Mouse (Mus musculus): ENCODE measurements at regions not wholly inside any gene's neighbourhood (a gene's known extent, or its start where the extent isn't known, plus 50 kb on each side); places are given as distances from the start of the nearest gene placed in this dataset.

- H3K4me3 ChIP-seq (replicated peaks; ENCODE audit: control insufficient read depth, low read depth, low read length) = no peak overlapping the region
- peaks cover 3% of the 10 kb centered on the region; the same call in 1 of the 2 replicates for H3K4me1 ChIP-seq (ENCODE audit: control insufficient read depth, insufficient read depth, low read length)
- H3K27ac ChIP-seq (ENCODE audit: control insufficient read depth, insufficient read depth, low read depth, low read length, poor library complexity) = 0 out of 2 replicates have a peak overlapping the region, but pooled peaks have one; percentile 18
- WGBS = 53% methylated on average over 6 of the region's 6 CpGs
- no peak for TF ChIP-seq CTCF (IDR thresholded peaks at IDR 0.05; ENCODE audit: control insufficient read depth, insufficient read depth, low read length)
- TF ChIP-seq POLR2A (IDR thresholded peaks at IDR 0.05; ENCODE audit: borderline replicate concordance, control insufficient read depth, low read depth, low read length) = no peak
These were observed 49.9 kb upstream of the Eed start for GRCm38 (mm10) chr7:90030486-90031250.

- 83% methylated on average over 2 of the region's 2 CpGs for WGBS
- Histone ChIP-seq H3K27ac (ENCODE audit: control insufficient read depth, insufficient read depth, low read depth, low read length, poor library complexity) (0 out of 2 replicates have a peak overlapping the region, but pooled peaks have one; percentile 22), H3K4me1 (ENCODE audit: control insufficient read depth, insufficient read depth, low read length) (peaks cover 3% of the 10 kb centered on the region; the same call in 1 of the 2 replicates), H3K4me3 (replicated peaks; ENCODE audit: control insufficient read depth, low read depth, low read length) (no peak overlapping the region)
- no peak for TF ChIP-seq POLR2A (IDR thresholded peaks at IDR 0.05; ENCODE audit: borderline replicate concordance, control insufficient read depth, low read depth, low read length)
- TF ChIP-seq CTCF (IDR thresholded peaks at IDR 0.05; ENCODE audit: control insufficient read depth, insufficient read depth, low read length) = no peak
These were observed 52.3 kb upstream of the Eed start for GRCm38 (mm10) chr7:90033086-90033485.

GRCm38 (mm10) chr7:90033640-90034312, 53.0 kb upstream of the Eed start:
- H3K4me1 ChIP-seq (ENCODE audit: control insufficient read depth, insufficient read depth, low read length) = peaks cover 3% of the 10 kb centered on the region; the same call in 1 of the 2 replicates
- TF ChIP-seq POLR2A (IDR thresholded peaks at IDR 0.05; ENCODE audit: borderline replicate concordance, control insufficient read depth, low read depth, low read length) = no peak
- TF ChIP-seq CTCF (IDR thresholded peaks at IDR 0.05; ENCODE audit: control insufficient read depth, insufficient read depth, low read length) = no peak

GRCm38 (mm10) chr7:90034498-90034897, 53.7 kb upstream of the Eed start:
- Histone ChIP-seq H3K4me3 (replicated peaks; ENCODE audit: control insufficient read depth, low read depth, low read length) (no peak overlapping the region), H3K27ac (ENCODE audit: control insufficient read depth, insufficient read depth, low read depth, low read length, poor library complexity) (no peak overlapping the region), H3K4me1 (ENCODE audit: control insufficient read depth, insufficient read depth, low read length) (peaks cover 3% of the 10 kb centered on the region; the same call in 1 of the 2 replicates)
- 79% methylated on average over 3 of the region's 3 CpGs for WGBS
- TF ChIP-seq CTCF (IDR thresholded peaks at IDR 0.05; ENCODE audit: control insufficient read depth, insufficient read depth, low read length) = no peak

More at GRCm38 (mm10) chr7:90033640-90034312, 53.0 kb upstream of the Eed start:
- Histone ChIP-seq H3K27ac (ENCODE audit: control insufficient read depth, insufficient read depth, low read depth, low read length, poor library complexity) (peak overlapping the region; percentile 22; the same call in 1 of the 2 replicates), H3K4me3 (replicated peaks; ENCODE audit: control insufficient read depth, low read depth, low read length) (no peak overlapping the region)
- 49% methylated on average over 9 of the region's 9 CpGs for WGBS

- H3K4me1 ChIP-seq (ENCODE audit: control insufficient read depth, insufficient read depth, low read length) = peaks cover 3% of the 10 kb centered on the region; the same call in 1 of the 2 replicates
- H3K27ac ChIP-seq (ENCODE audit: control insufficient read depth, insufficient read depth, low read depth, low read length, poor library complexity) = no peak overlapping the region
- WGBS = 75% methylated on average over 7 of the region's 7 CpGs
- H3K4me3 ChIP-seq (replicated peaks; ENCODE audit: control insufficient read depth, low read depth, low read length) = no peak overlapping the region
- TF ChIP-seq POLR2A (IDR thresholded peaks at IDR 0.05; ENCODE audit: borderline replicate concordance, control insufficient read depth, low read depth, low read length) = no peak
- TF ChIP-seq CTCF (IDR thresholded peaks at IDR 0.05; ENCODE audit: control insufficient read depth, insufficient read depth, low read length) = no peak
These were observed 54.6 kb upstream of the Eed start for GRCm38 (mm10) chr7:90035396-90035795.

GRCm38 (mm10) chr7:90037736-90038135, 57.0 kb upstream of the Eed start:
- peaks cover 7% of the 10 kb centered on the region for H3K4me1 ChIP-seq (ENCODE audit: control insufficient read depth, insufficient read depth, low read length)

GRCm38 (mm10) chr7:90039504-90039903, 58.7 kb upstream of the Eed start:
- Histone ChIP-seq H3K4me1 (ENCODE audit: control insufficient read depth, insufficient read depth, low read length) (peaks cover 6% of the 10 kb centered on the region), H3K4me3 (replicated peaks; ENCODE audit: control insufficient read depth, low read depth, low read length) (no peak overlapping the region), H3K27ac (ENCODE audit: control insufficient read depth, insufficient read depth, low read depth, low read length, poor library complexity) (peak overlapping the region; percentile 17; the same call in 1 of the 2 replicates)
- 55% methylated on average over 9 of the region's 9 CpGs for WGBS
- TF ChIP-seq CTCF (IDR thresholded peaks at IDR 0.05; ENCODE audit: control insufficient read depth, insufficient read depth, low read length) (no peak), POLR2A (IDR thresholded peaks at IDR 0.05; ENCODE audit: borderline replicate concordance, control insufficient read depth, low read depth, low read length) (no peak)

More at GRCm38 (mm10) chr7:90037736-90038135, 57.0 kb upstream of the Eed start:
- Histone ChIP-seq H3K27ac (ENCODE audit: control insufficient read depth, insufficient read depth, low read depth, low read length, poor library complexity) (no peak overlapping the region), H3K4me3 (replicated peaks; ENCODE audit: control insufficient read depth, low read depth, low read length) (no peak overlapping the region)
- TF ChIP-seq CTCF (IDR thresholded peaks at IDR 0.05; ENCODE audit: control insufficient read depth, insufficient read depth, low read length) = no peak
- no peak for TF ChIP-seq POLR2A (IDR thresholded peaks at IDR 0.05; ENCODE audit: borderline replicate concordance, control insufficient read depth, low read depth, low read length)
- 82% methylated on average over 4 of the region's 4 CpGs for WGBS

- Histone ChIP-seq H3K27ac (ENCODE audit: control insufficient read depth, insufficient read depth, low read depth, low read length, poor library complexity) (no peak overlapping the region), H3K4me3 (replicated peaks; ENCODE audit: control insufficient read depth, low read depth, low read length) (no peak overlapping the region), H3K4me1 (ENCODE audit: control insufficient read depth, insufficient read depth, low read length) (peaks cover 6% of the 10 kb centered on the region)
- TF ChIP-seq POLR2A (IDR thresholded peaks at IDR 0.05; ENCODE audit: borderline replicate concordance, control insufficient read depth, low read depth, low read length) (no peak), CTCF (IDR thresholded peaks at IDR 0.05; ENCODE audit: control insufficient read depth, insufficient read depth, low read length) (no peak)
- WGBS = 86% methylated on average over 11 of the region's 11 CpGs
These were observed 60.0 kb upstream of the Eed start for GRCm38 (mm10) chr7:90040581-90041340.
